Mouse (Mus musculus) cortical plate, adult 2 months (tissue): ENCODE measurements around the gene Srsf5.

Source experiments
- CTCF ChIP-seq: fragments of 200-500 bp; IDR thresholded peaks from 2 replicates; pipeline ENCODE4 v1.5.1; 2011; ENCODE audit warnings: mild to moderate bottlenecking, control low read depth, low read length; ENCODE audit not compliant: insufficient read depth; ENCODE audit errors: extremely low read depth
- POLR2A ChIP-seq: fragments of 200-500 bp; IDR thresholded peaks from 2 replicates; pipeline ENCODE4 v1.6.1; 2011; ENCODE audit warnings: mild to moderate bottlenecking, low read length, control low read depth; ENCODE audit not compliant: insufficient read depth; ENCODE audit errors: extremely low read depth

DNA sequence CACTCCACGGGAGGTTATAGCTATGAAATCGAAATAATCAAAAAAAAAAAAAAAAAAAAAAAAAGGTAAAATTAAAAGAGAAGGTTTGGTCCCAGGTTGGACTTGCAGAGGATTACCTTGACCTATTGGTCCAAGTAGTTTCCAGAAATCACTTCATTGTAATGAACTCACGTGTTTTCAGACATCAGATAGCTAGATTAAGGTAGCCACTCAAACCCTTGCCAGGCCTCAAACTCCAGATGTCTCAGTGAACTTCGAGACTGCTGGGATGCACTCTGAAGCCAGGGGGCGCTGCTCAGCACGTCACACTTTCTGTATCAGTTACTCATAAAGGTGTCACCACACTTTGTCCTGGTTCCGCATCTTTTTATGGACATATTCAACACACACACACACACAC is 27.5 kb upstream of the Srsf5 start:
- TF ChIP-seq CTCF (0 out of 2 replicates have a peak, but pooled peaks have one; percentile 0), POLR2A (no peak)
